Mouse (Mus musculus): ENCODE data around the gene Plpp7.

GRCm38 (mm10) chr2:32046009-32046408 is 49.3 kb upstream of the Plpp7 start:
- no peak for TF ChIP-seq POLR2A (IDR thresholded peaks at IDR 0.05; ENCODE audit: borderline replicate concordance, extremely low read depth, low read depth, low read length)
- TF ChIP-seq CTCF (IDR thresholded peaks at IDR 0.05; ENCODE audit: insufficient read depth, low read length), result no peak

All from lung, adult 2 months (tissue).